Mouse (Mus musculus): ENCODE data around the gene Pou6f1. TPM values are rescaled to one million over a fixed set of nuclear protein-coding genes. Genes with fewer than 3 reads are reported as not detected.
"Not testable (repeated sequence)": the region's sequence is repeated elsewhere in the genome, so short reads cannot be mapped to it uniquely, and the experiment has no call there.

The Pou6f1 gene
- total RNA-seq, 1 experiment from 2014 or later: 17.8 TPM

DNA sequence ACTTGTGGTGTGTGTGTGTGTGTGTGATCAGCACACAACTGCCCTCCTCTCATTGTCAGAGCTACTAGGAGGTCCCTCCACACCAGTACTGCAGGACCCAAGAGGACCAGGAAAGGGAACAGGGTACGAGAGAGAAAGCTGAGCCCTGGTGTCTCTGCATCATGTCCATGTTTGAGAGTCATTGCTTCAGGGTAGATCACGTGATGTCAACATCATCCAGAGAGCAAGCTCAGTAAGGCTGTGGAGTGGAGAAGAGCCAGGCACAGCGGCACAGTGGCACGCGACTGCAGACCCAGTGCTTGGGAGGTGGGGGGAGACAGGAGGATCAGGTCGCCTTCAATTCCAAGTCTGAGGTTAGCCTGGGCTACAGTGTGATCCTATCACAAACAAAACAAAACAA is 23.4 kb downstream of the Pou6f1 start:
- no peak for DNase-seq

DNA sequence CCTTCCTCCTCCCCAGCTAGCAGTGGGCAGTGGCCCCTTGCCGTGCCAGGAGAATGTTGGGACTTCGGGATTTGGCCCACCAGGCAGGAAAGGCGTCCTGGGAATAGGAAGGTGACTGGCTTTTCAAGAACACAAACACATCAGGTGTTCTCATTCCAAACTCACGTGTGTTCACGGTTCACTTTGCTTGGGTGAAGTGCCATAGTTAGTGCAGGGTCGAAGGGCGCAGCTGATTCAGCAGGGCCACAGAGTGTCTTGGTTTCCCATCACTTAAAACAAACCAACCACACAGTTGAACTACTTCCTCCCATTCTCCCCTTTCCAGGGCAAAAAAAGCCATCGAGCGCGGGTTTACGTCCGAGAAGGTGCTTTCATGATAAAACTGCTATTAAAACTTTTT is 24.4 kb downstream of the Pou6f1 start:
- DNase-seq: no peak

DNA sequence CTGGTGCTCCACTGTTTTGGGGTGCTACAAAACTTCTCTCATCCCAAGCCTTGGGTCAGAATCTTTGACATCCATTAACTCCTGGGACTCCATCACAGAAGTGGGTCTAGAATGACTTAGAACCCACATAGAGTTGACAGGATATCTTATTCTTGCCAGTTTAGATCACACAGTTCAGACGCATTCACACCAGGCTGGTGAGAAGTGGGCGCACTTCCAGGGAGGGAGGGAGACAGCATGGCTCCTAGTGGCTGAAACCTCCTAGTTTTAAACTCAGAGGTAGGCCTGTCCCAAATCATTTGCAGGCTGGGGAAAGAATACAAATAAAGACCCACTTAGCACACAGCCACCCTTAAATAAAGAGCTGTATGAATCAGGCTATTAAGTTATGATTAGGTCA is 25.4 kb downstream of the Pou6f1 start:
- no peak for DNase-seq

DNA sequence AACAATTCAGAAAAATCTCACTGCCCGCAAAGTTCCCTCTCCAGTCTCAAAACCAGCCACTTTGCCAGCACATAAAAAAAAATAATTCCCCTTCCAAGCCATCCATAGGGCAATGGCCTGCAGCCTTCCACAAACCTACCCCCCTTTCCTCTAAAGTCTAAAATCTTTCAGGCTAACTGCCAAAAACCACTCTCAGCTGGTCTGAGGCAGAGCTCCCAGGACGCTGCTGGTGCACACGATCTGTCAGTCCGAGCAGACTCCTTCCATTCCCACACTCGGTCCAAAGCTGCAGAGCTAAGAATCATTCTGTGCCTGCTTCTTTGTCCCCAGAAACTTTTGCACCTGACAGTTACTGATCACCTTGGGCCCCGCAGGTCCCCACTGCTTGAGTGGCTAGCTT is 25.8 kb downstream of the Pou6f1 start:
- no peak for DNase-seq

DNA sequence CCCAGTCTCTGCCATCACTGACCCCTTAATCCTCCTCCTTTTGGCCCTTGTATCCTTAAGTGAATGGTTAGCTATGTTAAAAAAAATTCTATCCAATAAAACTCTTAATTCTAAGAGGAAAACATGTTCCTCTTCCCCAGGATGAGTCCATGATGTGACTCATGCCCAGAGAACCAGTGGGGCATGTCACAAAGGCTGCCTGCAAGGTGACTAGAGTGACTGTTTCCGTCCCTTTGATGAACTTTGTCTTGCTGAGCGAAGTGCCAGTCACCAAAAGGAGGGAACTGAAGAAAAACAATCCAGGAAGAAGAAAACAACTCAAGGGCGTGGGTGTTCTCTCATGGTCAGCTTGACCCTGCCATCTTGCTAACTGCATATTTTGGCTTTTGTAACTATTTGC is 30.5 kb downstream of the Pou6f1 start:
- DNase-seq: peak; percentile 39

DNA sequence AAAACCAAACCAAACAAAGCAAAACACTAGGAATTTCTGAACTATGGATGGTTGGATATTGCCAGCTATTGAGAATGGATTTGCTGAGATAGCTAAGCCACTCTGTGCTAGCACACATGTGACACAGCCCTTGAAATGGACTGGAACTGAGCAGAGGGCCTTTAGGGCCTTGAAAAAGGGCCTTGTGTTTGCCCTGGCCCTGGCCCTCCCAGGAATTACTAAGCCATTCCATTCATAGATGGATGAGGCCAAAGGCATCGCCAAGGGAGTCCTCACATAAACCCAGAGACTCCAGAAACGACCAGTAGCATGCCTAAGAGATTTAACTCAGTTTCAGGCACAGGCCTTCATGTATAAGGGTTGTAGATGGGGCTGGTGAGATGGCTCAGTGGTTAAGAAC is 33.3 kb downstream of the Pou6f1 start:
- DNase-seq: no peak

DNA sequence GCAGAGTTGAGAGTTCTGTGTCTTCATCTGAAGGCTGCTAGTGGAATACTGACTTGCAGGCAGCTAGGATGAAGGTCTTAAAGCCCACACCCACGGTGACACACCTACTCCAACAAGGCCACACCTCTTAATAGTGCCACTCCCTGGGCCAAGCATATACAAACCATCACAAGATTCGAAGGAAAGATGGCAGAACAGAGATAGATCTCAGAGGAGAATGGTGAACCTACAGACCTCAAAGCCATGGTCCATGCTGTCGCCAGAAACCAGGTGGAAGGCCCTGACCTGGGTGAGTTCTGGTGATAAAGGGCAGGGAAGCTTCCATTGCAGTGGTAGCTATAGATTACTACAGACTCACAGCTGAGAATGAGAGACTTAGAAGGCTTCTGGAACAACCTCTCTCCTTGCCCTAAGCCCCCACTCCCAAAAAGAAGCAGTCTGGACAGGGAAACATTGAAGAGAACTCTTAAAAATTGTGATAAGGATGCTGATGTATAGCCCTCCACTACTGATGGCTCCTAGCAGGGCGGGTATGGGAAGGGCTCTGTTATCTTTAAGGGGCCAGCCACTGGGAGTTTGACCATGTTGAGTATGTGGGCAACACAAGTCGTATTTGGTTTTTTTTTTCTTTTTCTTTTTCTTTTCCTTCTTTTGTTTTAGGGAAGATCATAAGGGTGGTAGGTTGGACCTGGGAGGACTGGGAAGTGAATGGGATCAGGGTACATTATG is 41.9 kb downstream of the Pou6f1 start:
- no peak for DNase-seq

DNA sequence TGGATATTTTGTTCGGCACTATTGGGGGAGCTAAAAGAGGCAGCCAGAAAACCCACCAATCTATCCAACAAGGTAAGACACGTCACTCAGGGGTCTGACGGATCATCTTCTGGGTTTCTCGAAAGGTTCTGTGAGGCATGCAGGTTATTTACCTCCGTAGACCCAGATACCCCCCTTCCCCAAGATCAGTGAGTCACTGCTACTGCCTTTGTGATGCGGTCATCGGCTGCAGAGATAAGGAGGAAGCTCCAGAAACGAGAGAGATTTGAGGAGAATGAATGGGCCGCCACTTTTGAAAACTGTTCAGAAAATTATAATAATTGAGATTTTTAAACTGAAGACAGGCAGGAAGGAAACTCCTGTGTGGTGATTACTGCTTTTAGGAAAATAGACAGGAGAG is 43.4 kb downstream of the Pou6f1 start:
- DNase-seq: peak; percentile 28

DNA sequence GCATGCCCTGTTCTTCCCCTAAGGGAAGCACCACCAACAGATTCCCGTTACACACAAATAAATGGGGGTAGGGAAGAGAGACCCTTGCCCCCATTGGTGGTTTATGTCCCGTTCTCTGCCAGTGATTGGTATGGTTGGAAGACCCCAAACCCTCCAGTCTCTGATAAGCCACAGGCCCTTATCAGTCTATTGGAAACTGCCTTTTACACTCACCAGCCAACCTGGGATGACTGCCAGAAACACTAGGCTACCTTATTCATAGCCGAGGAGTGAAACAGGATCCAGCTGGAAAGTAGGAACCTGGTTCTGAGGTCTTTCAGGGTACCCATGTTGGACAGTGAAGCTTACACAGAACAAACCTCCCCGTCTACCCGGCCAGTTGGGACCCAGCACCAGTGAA is 43.8 kb downstream of the Pou6f1 start:
- DNase-seq: peak; percentile 48

DNA sequence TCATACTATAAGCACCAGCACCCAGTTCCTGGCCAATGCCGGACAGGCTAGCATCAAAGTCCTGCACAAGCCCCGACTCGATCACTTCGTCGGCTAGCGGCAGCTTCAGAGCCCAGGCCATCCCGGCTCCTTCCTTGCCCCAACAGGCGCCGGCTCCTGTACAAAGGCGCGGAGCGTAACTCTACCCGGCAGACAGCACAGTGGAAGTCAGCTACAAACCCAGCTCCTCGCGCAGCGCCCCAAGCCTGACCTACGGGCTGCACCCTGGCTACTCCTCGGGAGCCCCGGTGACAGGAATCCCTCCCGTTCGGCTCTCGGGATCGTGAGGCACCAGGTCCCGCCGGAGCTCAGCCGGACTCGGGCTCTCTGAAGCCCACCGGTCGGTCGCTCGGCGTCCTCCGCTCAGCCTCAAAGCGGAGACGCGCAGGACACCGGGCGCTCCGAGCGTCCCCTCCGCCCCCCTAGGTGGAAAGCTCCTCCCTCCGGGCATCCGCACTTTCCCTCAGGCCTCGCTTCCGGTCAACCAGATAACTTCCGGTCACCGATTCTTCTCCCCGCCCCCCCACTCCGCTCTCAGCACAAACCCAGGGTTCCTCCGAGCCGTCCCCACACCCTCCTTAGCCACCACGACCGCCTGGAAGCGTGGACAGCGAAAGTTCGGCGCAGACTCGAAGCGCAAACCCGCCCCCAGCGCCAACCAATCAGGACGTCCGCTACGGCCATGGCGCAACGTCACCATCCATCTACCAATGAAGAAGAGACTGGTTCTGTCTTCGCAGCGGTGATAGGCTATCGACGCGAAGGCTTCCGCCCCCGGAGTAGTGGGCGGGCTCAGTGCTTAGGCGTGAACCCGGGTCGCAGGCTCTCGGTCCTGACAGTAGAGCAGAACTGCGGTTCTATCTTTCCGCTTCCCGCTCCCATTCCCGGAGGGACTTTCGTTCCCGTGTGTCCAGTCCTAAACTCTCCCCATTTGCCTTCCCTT is 48.2 kb downstream of the Pou6f1 start, which contains the start of gene Tfcp2:
Tfcp2 (minus strand) TSS at position 683 of the 982 bp plus-strand sequence.
- DNase-seq: peak; percentile 98

DNA sequence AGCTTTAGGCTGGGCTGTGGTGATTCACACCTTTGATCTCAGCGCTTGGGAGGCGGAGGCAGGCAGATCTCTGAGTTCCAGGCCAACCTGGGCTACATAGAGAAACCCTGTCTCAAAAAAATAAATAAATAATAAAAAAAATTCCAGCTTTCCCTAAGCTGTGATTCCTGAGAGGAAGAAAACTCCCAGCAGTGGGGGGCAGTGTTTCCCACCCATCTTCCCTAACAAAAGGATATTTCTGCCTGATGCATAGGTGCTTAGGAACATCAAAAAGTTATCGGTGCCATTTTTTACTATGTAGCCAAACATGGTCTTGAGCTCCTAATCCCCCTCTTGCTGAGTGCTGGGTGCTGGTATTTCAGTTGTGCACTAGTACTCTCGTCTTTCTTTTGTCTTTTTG is 49.5 kb downstream of the Pou6f1 start:
- DNase-seq: no peak

DNA sequence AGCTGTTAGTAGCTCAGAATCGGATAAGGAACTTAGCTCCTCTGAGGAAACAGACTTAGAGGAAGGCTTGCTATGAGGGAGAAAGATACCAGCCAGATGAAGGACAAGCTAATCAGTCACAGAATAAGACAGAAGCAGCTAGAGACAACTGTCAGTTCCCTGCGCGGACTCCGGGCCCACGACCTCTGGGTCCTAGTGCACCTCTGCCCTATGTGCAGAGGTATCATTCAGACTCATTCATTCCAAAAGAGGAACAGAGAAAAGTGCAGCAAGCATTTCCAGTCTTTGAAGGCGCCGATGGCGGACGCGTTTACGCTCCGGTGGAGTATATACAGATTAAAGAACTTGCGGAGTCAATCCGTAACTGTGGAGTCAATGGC is 56.1 kb downstream of the Pou6f1 start:
- not testable (repeated sequence) for DNase-seq

DNA sequence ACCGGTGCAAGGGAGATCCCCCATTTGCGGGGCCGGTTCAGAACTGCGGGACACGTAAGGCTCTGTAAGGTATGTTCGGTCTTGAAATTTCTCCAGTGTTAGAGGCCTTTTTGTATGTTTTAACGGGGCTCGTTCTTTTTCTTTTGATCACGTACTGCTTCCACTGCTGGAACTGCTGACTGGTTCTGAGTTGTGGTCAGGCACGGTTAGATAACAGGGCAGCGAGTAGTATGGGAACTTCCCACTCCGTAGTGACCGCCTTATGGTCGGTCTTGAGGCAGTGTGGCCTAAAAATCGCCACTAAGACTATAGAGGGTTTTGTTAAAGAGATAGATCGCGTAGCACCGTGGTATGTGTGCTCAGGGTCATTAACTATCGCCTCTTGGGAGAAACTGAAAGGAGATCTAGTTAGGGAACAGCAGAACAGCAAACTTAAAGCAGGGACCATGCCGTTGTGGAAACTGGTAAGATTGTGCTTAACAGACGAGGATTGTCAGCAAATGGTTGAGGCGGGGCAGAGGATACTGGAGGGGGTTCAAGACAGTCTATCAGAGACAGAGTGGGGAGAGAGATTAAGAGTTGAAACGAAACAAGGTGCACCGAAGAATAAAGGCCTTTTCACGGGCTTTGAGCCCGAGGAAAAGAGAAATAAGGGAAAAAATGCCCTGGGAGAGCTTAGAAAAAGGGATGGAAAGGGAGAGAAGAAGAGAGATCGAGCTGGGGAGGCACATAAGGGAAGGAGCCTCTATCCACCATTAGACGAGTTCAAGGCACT is 56.7 kb downstream of the Pou6f1 start:
- not testable (repeated sequence) for DNase-seq

DNA sequence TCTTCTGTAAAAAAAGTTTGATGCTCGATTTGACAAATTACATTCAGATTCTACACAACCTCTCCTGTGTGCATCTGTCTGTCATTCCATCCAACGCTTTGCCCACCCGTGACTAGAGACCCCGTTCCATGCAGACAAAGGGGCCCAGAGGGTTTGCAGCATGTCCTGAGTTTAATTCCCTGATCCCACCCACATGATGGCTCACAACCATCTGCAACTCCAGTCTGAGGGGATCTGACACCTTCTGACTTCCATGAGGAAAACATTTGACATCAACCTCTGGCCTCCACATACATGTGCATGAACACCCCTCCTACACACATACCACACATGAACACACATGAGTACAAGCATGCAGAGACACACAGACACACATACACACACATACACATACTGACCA is 58.4 kb downstream of the Pou6f1 start:
- no peak for DNase-seq

DNA sequence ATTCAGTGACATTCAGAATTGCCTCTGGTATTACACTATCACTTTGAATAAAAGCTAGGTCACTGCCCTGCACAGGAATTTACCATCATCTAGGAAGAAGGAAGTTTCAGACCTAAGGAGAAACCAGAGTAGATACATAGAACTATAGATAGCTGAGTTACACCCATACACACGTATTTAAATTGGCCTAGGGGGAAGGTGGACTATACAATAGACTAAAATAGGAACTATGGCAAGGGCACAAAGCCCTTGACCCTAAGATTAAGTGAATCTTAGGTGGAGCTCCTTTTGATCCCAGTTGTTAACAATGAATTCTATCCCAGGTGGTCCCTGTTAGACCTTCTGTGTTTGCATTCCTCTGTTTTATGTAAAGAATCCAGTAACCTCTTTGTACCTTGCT is 58.8 kb downstream of the Pou6f1 start:
- DNase-seq: not testable (repeated sequence)

DNA sequence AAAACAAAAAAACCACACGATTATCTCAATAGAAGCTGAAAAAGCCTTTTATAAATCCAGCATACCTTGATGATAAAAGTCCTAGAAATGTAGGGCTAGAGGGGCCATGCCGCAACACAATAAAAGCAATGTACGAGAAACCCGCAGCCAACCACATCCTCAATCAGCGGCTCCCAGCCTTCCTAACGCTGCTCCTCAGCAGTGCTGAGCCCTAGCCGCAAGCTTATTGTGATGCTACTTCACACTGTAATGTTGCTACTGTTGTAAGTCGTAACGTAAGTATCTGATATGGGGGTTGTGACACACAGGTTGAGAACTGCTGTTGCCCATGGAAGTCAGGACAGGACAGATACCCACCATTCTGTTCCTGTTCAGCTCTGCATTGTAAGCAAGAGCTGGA is 60.4 kb downstream of the Pou6f1 start:
- DNase-seq: no peak

DNA sequence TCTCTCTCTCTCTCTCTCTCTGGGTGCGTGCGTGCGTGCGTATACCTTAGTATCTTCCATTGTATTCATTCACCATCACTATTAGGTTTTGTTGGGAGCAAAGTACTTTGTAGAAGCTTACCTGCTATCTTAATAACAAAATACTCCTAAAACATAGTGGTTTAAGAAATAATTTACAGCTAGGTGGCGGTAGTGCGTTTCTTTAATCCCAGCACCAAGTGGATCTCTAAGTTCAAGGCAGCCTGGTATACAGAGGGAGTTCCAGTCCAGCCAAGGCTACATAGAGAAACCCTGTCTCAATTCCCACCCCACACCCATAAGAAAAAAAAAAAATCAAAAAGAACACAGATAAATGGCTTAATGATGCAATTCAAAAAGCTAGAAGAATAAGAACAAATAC is 61.9 kb downstream of the Pou6f1 start:
- peak; percentile 37 for DNase-seq

DNA sequence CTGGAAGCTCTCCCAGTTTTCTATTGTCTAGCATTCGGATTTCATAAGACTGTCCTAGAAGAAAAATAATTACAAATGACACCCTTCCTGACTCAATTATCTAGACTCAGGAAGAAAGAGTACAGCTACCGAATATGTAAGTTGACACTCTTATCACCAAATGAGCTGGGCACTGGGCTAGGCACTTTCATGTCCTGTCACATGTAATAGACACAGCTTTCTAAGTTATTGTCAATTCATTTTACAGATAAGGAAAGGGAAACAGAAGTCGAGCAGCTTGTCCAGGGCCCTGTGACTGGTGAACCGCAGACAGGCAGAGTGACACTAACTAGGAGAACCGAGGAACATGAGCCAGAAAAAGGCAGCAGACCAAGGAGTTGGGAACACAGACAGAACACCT is 71.9 kb downstream of the Pou6f1 start:
- no peak for DNase-seq

DNA sequence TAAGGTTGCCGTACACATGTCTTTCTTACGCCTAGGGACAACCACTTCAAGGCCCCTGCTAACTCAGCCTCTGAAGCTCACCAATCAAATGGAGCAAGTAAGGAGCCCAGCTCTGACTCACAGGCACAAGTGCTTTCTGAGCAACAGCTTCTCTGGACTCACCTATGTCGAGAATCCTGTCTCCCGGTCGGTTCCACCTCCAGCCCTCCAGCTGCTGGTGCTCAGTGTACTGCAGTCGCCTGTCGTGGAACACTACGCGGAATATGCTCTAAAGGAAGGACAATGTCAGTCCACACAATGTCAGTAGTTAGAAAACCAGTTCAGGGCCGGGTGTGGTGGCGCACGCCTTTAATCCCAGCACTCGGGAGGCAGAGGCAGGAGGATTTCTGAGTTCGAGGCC is 74.4 kb downstream of the Pou6f1 start:
- no peak for DNase-seq

All from adrenal gland, postnatal 14 days (tissue).